Mouse (Mus musculus) CH12F3 (cell line): ENCODE measurements around the gene Gm16427.
"Not testable (repeated sequence)": the region's sequence is repeated elsewhere in the genome, so short reads cannot be mapped to it uniquely, and the experiment has no call there.

Source experiments
- in situ Hi-C: fragments of 300-500 bp; cut with MboI; formaldehyde crosslinking; loops from 2 replicates; pipeline ENCODE4 v1.14.3; 2020; ENCODE audit warnings: low sequenced_read_pairs

Gene Gm16427

DNA sequence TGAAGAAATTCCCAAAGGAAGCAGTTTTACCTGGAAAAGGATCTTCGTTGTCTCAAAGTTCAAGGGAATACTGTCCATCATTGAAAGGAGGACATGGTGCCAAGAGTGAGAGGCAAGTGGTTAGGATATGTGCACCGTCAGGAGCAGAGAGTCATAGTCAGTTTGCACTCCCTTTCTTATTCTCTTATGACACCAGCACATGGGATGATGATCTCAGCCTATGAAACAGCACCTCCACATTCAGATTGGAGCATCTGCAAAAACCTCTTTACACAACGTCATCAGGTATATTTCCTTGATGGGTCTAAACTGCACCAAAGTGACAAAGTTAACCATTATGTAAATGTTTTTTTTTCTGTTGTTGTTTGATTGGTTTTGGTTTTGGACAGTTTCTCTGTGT lies at the start of gene Gm16427:
Gene Gm16427 (minus strand): TSS at position 101 of the 400 bp plus-strand sequence.
- in situ Hi-C loops = not testable (repeated sequence)
